29 mouse cellular contexts compared by ENCODE assay signal in the genomic region with DNA sequence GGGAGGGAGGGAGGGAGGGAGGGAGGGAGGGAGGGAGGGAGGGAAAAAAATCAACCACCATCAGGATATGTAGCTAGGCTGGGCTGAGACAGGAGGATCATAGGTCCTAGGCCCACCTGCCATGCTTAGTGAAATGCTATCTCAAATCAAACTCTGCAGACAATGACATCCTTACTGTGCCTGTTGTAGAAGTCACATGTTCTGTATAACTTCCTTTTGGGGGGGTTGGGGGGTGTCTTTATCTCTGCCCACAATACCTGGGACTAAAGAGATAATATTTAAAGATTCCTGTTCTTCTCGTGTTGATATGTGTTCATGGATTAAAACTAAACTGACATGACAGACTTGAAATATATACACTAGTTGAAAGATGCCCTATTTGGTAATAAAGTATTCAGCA. TPM values are rescaled to one million over a fixed set of nuclear protein-coding genes. Genes with fewer than 3 reads are reported as not detected.
DNase-seq lines count a peak whose midpoint lies in the region; ATAC-seq and TF ChIP-seq lines count a peak whose summit lies in the region.
"Had no signal": no experiment of that assay in that cellular context is flagged by ENCODE, and none has a peak within 500 bp of the region (broad histone marks: within the 10 kb centered on the region; RNA-seq: fewer than 3 reads in every experiment).

No protein-coding gene starts in this region.

- no peaks in the 10 kb centered on the region for H3K36me3 ChIP-seq in liver, embryonic 11.5 days (ENCODE audit: control insufficient read depth, insufficient read depth, low read length)
- peaks cover 21% of the 10 kb centered on the region for H3K36me3 ChIP-seq in G1E (replicated peaks)
- H3K36me3 ChIP-seq: embryonic facial prominence, embryonic 10.5 days; embryonic facial prominence, embryonic 13.5 days; forebrain, embryonic 12.5 days; forebrain, embryonic 15.5 days; heart, embryonic 12.5 days; heart, embryonic 15.5 days; hindbrain, embryonic 10.5 days; hindbrain, embryonic 13.5 days had no signal

- TF ChIP-seq CTCF in G1E (IDR thresholded peaks at IDR 0.05; ENCODE audit: low read depth, low read length): no peak
- TF ChIP-seq CTCF in cerebellum, adult 2 months (IDR thresholded peaks at IDR 0.05; ENCODE audit: borderline replicate concordance, insufficient read depth, low read depth, low read length): no peak

- DNase-seq in liver, embryonic 11.5 days (ENCODE audit: low spot score): no peak
- DNase-seq in liver: no peak
- DNase-seq in G1E (ENCODE audit: low spot score): peak; percentile 12
- DNase-seq in c-Kit-positive CD71-positive TER-119-negative erythroid progenitor cells, embryonic 14.5 days (ENCODE audit: low read depth): peak; percentile 28
- no peak for DNase-seq in cerebellum, adult 2 months
- DNase-seq in adrenal gland, postnatal 4 days (ENCODE audit: low spot score in 2 of 2): no peak
- DNase-seq: adrenal gland, adult 8-10 months; adrenal gland, postnatal 25 days; cerebellum, adult 11 months; cerebellum, adult 8-10 months; cerebellum, postnatal 10 days; cerebellum, postnatal 36 days; embryo, embryonic 11 days; gastrocnemius, postnatal 25 days; heart, postnatal 10 days; heart, postnatal 36 days had no signal

- H3K4me3 ChIP-seq in liver, embryonic 11.5 days (ENCODE audit: low read depth, low read length): no peak overlapping the region
- H3K4me3 ChIP-seq in G1E (ENCODE audit: low read depth, low read length): no peak overlapping the region
- H3K4me3 ChIP-seq in cerebellum, adult 2 months (replicated peaks; ENCODE audit: insufficient read depth, low read depth, low read length): no peak overlapping the region
- H3K4me3 ChIP-seq: embryonic facial prominence, embryonic 10.5 days; embryonic facial prominence, embryonic 13.5 days; erythroblast, embryonic 14.5 days; forebrain, embryonic 12.5 days; forebrain, embryonic 15.5 days; heart, embryonic 12.5 days; heart, embryonic 15.5 days; hindbrain, embryonic 10.5 days; hindbrain, embryonic 13.5 days had no signal

- WGBS in liver, embryonic 11.5 days: 34% methylated on average over 1 of the region's 1 CpGs
- 71% methylated on average over 1 of the region's 1 CpGs for WGBS in cerebellum, adult 2 months

- no peak for TF ChIP-seq POLR2A in cerebellum, adult 2 months (IDR thresholded peaks at IDR 0.05; ENCODE audit: borderline replicate concordance, insufficient read depth, low read length)

- H3K9ac ChIP-seq in liver, embryonic 11.5 days (ENCODE audit: low read depth, low read length): no peak overlapping the region
- H3K9ac ChIP-seq: embryonic facial prominence, embryonic 13.5 days; forebrain, embryonic 12.5 days; forebrain, embryonic 15.5 days; heart, embryonic 12.5 days; heart, embryonic 15.5 days; hindbrain, embryonic 13.5 days had no signal

- H3K4me1 ChIP-seq in liver, embryonic 11.5 days (replicated peaks; ENCODE audit: control insufficient read depth, insufficient read depth, low read length): peaks cover 32% of the 10 kb centered on the region
- peaks cover 62% of the 10 kb centered on the region for H3K4me1 ChIP-seq in G1E (ENCODE audit: insufficient read depth, low read depth, low read length)
- H3K4me1 ChIP-seq in cerebellum, adult 2 months (ENCODE audit: control insufficient read depth, insufficient read depth, low read length): peaks cover 19% of the 10 kb centered on the region; the same call in 1 of the 2 replicates
- H3K4me1 ChIP-seq: forebrain, embryonic 12.5 days; hindbrain, embryonic 10.5 days had no signal

- H3K27me3 ChIP-seq in liver, embryonic 11.5 days (replicated peaks; ENCODE audit: control insufficient read depth, insufficient read depth, low read length): no peaks in the 10 kb centered on the region
- H3K27me3 ChIP-seq in G1E (ENCODE audit: insufficient read depth, low read length): no peaks in the 10 kb centered on the region
- no peaks in the 10 kb centered on the region for H3K27me3 ChIP-seq in cerebellum, adult 2 months (ENCODE audit: control insufficient read depth, insufficient read depth, low read length)
- H3K27me3 ChIP-seq: embryonic facial prominence, embryonic 13.5 days; forebrain, embryonic 12.5 days; forebrain, embryonic 15.5 days; heart, embryonic 12.5 days; heart, embryonic 15.5 days; hindbrain, embryonic 13.5 days had no signal

- no peaks in the 10 kb centered on the region for H3K9me3 ChIP-seq in liver, embryonic 11.5 days (ENCODE audit: control insufficient read depth, low read length)
- H3K9me3 ChIP-seq in G1E (replicated peaks): no peaks in the 10 kb centered on the region
- H3K9me3 ChIP-seq: embryonic facial prominence, embryonic 10.5 days; embryonic facial prominence, embryonic 13.5 days; forebrain, embryonic 12.5 days; forebrain, embryonic 15.5 days; heart, embryonic 12.5 days; heart, embryonic 15.5 days; hindbrain, embryonic 10.5 days; hindbrain, embryonic 13.5 days had no signal

- no peak overlapping the region for H3K27ac ChIP-seq in liver, embryonic 11.5 days (ENCODE audit: low read depth, low read length)
- no peak overlapping the region for H3K27ac ChIP-seq in cerebellum, adult 2 months (ENCODE audit: insufficient read depth, low read length)
- H3K27ac ChIP-seq: embryonic facial prominence, embryonic 10.5 days; embryonic facial prominence, embryonic 13.5 days; forebrain, embryonic 12.5 days; forebrain, embryonic 15.5 days; heart, embryonic 15.5 days; hindbrain, embryonic 10.5 days; hindbrain, embryonic 13.5 days; hindbrain, postnatal 0 days had no signal

- peak; percentile 45 for ATAC-seq in liver, embryonic 11.5 days (replicated peaks; ENCODE audit: low FRiP score)
- peak; percentile 82 for ATAC-seq in G1E (ENCODE audit: extremely low read depth, insufficient number of reproducible peaks, low FRiP score, poor library complexity, severe bottlenecking)
- peak; percentile 58; the same call in 1 of the 2 replicates for ATAC-seq in megakaryocyte-erythroid progenitor cell, adult 5-6 weeks (replicated peaks; ENCODE audit: low FRiP score, low TSS enrichment, poor library complexity, severe bottlenecking)
- ATAC-seq: forebrain, embryonic 15.5 days; hindbrain, postnatal 0 days; inflammation-experienced regulatory T-cells, adult 6 months; intestine, embryonic 16.5 days had no signal

- no peak overlapping the region for H3K4me2 ChIP-seq in liver, embryonic 11.5 days
- H3K4me2 ChIP-seq: embryonic facial prominence, embryonic 13.5 days; forebrain, embryonic 12.5 days; forebrain, embryonic 15.5 days; heart, embryonic 12.5 days; heart, embryonic 15.5 days; hindbrain, embryonic 13.5 days had no signal

RNA-seq across cellular contexts. Expression of a gene that starts 35.5 kb away (rescaled TPM):
- polyA plus RNA-seq in liver, embryonic 11.5 days (2014; fragmentation: Nextera tagmentation; extraction: Ambion mirVana): 67.4 and 71.9 TPM in 2 replicates
- 118 and 160 TPM in 2 replicates for total RNA-seq in G1E (2014; fragmentation: Nextera tagmentation)
- total RNA-seq in G1E (2017): 55.4 and 65.1 TPM in 2 replicates
- polyA plus RNA-seq in G1E (2012): 18.1 and 18.5 TPM in 2 replicates
- total RNA-seq in megakaryocyte-erythroid progenitor cell, adult 5-6 weeks (2014; fragmentation: Nextera tagmentation): 15.8 and 21.1 TPM in 2 replicates
- 26.7 and 28.9 TPM in 2 replicates for total RNA-seq in megakaryocyte-erythroid progenitor cell, adult 5-6 weeks (2017)
- polyA plus RNA-seq in cerebellum, adult 2 months (2012; rRNA removed): 113 and 132 TPM in 2 replicates
- total RNA-seq in adrenal gland, postnatal 4 days (2021): 10 to 100 TPM; 70.9 to 89.9 TPM

Comparison
In these comparisons a context has a peak if more than half of its experiments do, and no peak if none do; other contexts are left out.
1. DNase-seq: peak in G1E (single experiment) and c-Kit-positive CD71-positive TER-119-negative erythroid progenitor cells, embryonic 14.5 days (single experiment); none in liver, embryonic 11.5 days (single experiment), liver (single experiment), cerebellum, adult 2 months (0 of 2) and adrenal gland, postnatal 4 days (0 of 2).
2. Peak in every context shown above with its lines, with median percentiles within 50 percentile points of each other: ATAC-seq.